Mouse (Mus musculus) heart, postnatal 36 days (tissue): ENCODE measurements around the gene Diablo. TPM values are rescaled to one million over a fixed set of nuclear protein-coding genes. Genes with fewer than 3 reads are reported as not detected.

Experiments used
- DNase-seq, 2 experiments: peaks; one replicate each; pipeline ENCODE4 v3.0.0; 2021 to 2022
- intact Hi-C: fragments of 180-260 bp; cut with DNase I; formaldehyde crosslinking; loops from one replicate; pipeline ENCODE4 v1.15.1; 2025
- microRNA-seq, 2 experiments: library from miRNA; unstranded; fragments of <30 nt; microRNA quantifications; one replicate each; pipeline ENCODE4 v1.2.0; 2021; ENCODE audit warnings: borderline number of aligned reads in 2 of 2
- total RNA-seq, 2 experiments: library from RNA; stranded (reverse); gene quantifications; 2 replicates each; pipeline ENCODE4 v1.2.3; 2021

The Diablo gene
- total RNA-seq, 2 experiments from 2014 or later, result 63.0 to 67.5 TPM

DNA sequence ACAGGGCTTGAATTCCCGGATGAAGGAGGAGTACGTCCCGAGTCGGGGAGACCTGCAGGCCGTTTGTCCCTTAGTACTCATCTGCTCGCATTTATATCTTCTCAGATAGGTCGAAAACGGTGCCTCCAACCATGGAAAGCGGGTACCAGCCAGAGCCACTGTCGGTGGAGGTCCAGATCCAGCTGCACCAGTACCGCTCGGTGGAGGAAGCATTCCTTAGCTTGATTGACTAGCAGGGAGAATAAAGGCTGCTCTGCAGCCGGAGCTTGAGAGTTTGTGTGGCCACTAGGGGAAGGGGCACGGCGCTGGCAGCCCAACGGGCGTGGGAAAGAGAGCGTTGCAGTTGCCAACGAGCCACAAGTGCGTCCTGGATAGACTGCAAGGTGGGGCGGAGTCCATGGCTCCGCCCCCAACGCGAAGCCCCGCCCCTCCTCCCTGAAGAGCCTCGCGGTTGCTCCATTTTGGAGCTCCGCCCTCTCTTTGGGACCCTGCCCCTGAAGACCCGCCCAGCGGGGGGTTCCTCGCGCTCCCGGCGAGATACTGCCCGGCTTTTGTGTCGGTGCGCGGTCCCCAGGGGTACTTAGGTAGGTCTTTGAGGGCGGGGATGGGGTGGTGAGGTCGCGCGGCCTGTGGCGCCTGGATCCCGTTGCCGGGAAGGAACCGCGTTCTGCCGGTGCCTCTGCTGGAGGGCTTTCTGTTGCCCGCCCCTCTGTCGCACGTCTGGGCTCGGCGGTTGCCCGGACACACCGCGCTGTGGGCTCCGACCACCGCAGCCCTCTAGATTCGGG, 15.8 kb downstream of the Diablo start:
- peak; percentile 72 to 78 for DNase-seq
- intact Hi-C loops, result no loop called here

DNA sequence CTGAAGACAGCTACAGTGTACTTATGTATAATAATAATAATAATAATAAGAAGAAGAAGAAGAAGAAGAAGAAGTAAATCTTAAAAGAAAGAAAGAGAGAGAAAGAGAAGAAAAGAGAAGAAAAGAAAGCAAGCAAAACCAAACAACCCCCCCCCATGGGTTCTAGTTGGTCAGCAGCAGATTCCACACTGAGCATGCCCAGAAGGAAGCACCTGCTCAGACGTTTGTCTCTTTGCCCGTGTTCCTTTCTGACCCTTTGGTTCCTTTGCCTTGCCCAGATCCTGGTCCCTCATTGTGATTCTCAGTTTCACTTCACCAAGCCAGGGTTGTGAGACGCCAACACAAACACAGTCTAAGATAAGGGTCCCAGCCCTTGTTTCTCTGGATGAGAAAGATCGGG, 22.0 kb downstream of the Diablo start:
- intact Hi-C loops, result no loop called here
- no peak for DNase-seq

DNA sequence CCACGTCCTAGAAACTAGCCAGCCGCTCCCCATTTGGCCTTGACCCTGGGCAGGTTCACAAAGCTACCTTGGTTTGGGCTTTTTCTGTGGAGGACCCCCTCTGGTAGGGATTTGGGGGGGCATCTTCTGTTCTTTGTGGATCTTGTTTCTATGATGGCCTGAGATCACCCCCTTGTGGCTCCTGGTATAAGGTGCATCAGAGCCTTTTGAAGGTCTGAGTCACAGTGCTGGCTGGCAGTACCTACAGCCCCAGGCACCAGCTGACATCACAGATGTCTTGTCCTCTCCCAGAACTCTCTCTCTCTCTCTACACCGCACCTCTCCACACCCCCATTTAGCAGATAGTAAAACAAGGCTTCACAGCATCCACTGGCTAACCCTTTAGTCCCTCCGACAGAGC, 24.3 kb downstream of the Diablo start:
- intact Hi-C loops, result loop anchor here (1.0 kb wide), 2 partner anchors 55 to 122 kb away; no protein-coding TSS in a partner anchor
- no peak for DNase-seq

DNA sequence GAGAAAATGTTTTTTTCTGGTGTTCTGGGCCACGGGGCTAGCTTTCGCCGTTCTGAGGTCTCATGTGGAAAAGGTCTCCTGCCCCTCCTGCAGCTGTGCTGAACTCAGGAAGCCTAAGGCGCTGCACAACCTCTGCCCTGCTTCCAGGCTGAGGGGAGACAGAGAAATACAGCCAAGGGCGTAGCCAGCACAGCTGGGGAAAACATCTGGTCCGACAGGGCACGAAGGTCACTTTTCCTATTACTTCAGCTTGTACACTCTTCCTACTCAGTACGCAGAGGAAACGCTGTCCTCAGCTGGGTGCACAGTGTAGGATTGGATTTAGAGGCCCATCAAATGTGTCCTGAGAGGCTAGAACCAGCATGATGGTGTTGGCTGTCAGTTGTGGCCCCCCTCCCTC, 34.0 kb downstream of the Diablo start:
- intact Hi-C loops, result no loop called here
- DNase-seq, result peak; percentile 47 to 52

DNA sequence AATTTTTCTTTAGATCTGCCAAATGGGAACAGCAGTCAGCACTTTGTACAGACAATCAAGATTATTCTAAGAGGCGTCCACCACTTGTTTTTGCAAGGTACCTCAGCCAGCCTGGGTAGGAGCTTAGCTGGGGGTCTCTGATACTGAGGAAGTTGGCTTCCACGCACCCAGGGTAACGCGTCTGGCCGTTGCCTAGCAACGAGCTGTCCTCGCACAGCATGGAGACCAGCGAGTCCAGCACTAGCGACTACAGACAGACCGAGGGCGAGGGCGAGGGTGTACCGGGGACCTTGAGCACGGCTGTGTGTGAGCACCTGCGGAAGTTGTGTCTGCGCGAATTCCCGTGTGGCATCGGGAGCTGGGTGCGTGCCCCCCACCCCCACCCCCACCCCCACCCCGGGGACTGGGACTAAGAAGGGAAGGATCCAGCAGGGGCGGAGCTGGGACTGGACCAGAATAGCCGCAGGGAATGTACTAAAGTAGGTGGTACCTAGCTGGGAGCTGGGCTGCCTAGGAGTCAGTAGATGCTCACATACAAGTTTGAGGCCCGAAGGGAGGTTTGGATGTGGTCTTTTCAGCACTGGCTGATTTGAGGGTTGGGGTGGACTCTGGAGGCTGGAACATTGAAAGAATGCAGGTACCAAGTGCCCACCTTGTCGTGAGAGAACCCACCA, 34.7 kb downstream of the Diablo start, which contains the start of the genes Lrrc43 and Il31:
Lrrc43 (plus strand) TSS at position 194 of the 674 bp plus-strand sequence.
Il31 (minus strand) TSS at position 378 of the 674 bp plus-strand sequence.
- no peak for DNase-seq
- intact Hi-C loops, result no loop called here

DNA sequence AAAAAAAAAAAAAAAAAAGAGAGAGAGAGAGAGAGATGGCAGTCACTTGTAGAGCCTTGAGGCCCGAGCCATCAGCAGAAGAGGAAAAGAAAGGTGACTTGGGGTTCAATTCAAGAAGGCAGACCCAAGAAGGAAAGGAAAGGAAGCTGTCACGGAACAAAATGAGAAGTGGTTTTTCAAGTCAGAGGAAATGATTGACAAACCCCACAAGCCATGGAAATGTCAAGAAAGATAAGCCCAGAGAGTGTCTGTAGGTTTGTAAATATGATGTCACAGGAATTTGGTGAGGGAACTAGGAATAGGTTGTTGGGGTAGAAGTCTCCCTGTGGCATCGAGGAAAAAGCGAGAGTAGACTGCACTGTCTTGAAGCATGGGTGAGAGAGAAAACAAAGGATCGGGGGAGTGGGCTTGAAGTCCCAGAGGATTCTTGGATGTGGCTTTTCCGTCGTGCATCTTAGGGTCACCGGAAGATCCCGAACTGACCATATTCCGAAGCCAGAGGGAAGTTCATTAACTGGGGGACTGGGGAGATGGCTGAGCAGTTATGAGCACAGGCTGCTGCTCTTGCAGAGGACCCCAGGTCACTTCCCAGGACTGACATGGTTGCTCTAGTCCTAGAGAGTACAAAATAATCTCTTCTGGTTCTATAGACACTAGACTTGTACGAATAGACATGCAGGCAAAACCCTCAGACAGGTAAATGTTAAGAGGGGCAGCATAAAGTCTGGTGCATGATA, 36.1 kb downstream of the Diablo start:
- DNase-seq, result no peak
- intact Hi-C loops, result no loop called here

DNA sequence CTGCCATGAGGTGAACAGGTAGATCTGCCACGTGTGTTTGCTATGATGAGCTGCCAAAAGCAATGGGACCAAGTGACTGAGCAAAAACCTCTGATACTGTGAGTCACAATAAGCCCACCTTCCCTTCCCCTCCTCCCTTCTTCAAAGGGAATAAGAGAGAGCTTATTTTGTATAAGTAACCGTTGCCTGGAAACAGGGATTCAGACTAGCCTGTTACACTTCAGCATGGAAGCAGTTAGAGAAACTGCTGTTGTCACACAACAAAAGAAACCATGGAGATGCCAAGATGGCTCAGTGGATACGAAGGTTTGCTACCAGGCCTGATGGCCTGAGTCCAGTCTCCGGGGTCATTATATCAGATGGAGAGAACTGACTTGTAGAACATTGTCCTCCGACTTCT, 50.2 kb downstream of the Diablo start:
- no peak for DNase-seq
- intact Hi-C loops, result no loop called here

DNA sequence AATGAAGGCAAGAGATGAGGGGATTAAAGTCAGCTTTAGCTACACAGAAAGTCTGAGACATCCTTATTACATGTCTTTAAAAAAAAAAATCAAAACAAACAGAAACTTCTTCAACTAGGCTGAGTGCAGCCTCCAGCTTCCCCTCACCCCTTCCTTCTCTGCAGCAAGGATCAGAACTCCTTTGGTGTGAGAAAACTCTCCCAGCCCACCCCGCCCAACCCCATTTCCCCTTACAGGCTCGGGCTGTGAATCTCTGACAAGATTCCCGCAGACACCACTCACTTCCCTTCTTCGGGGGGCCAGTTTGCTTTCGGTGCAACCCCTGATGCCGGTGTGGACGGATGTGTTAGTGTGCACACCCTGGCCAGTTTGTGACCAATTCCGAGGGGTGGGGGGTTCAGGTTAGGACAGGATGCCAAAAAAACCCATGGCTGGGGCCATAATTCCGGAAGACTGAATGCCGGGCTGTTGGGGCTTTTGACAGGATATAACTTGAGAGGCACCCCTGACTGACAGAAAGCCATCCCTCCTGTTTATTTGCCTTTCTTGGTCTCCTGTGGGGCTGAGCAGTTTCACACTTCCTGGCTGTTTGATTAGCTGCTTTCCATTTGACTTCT, 53.1 kb downstream of the Diablo start:
- intact Hi-C loops, result no loop called here
- DNase-seq, result no peak

DNA sequence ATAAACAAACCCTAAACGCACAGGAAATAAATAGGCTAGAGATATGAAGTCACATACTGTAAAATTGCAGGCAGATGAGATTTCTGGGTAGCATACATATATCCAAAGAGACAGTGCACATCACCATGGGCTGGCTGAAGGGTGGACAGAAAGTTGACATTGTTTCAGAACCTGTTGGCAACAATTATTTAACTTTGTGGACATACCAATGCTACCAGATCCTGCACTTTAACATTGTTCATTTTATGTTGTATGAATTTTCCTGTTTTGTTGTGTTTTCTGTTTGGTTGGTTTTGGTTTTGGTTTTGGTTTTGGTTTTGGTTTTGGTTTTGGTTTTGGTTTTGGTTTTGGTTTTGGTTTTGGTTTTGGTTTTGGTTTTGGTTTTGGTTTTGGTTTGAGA, 59.3 kb downstream of the Diablo start:
- no peak for DNase-seq
- intact Hi-C loops, result no loop called here

DNA sequence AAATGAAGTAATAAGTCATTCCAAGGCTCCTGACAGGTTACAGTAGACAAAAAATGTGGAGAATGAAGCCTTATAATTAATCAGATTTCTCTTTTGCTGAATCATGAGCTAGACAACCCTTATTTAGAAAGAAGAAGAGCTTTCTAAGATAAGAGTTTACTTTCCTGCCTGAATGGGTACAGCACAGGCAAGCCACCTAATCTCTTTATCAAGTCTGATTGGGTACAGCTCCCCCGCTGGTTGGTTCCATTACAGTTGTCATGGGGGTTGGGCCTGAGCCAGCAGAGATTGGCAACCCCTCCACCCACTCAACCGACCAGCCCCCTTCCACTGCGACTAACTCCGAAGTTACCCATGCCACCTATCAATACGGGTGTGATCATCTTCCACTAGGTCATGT, 62.6 kb downstream of the Diablo start:
- intact Hi-C loops, result no loop called here
- no peak for DNase-seq

Small RNA genes within 50 kb of the gene (microRNA-seq; reads per million reads assigned to microRNA genes)
- gene Mir7647, result 3.4 to 4.3 reads per million in 2 experiments

Other genes with a start within 250 kb of the Diablo start
- 10 to 100 TPM in 1 of 2 experiments, 1 to 10 TPM in 1; 7.1 to 12.3 TPM for gene Bcl7a, start 180.3 kb downstream of the Diablo start, total RNA-seq
- gene Mlxip, start 129.4 kb downstream of the Diablo start, total RNA-seq, result 10 to 100 TPM; 30.4 to 31.8 TPM
- gene Lrrc43, start 34.9 kb downstream of the Diablo start, total RNA-seq, result not detected
- not detected for gene Il31, start 34.7 kb downstream of the Diablo start, total RNA-seq
- gene B3gnt4, start 13.7 kb downstream of the Diablo start, total RNA-seq, result not detected
- gene Gm49027, start 1.3 kb upstream of the Diablo start, total RNA-seq, result not detected
- 10 to 100 TPM; 31.1 to 44.9 TPM for gene Vps33a, start 48.9 kb upstream of the Diablo start, total RNA-seq
- gene Clip1, start 160.4 kb upstream of the Diablo start, total RNA-seq, result 100 to 1,000 TPM; 164 to 217 TPM
- gene Zcchc8, start 196.9 kb upstream of the Diablo start, total RNA-seq, result 10 to 100 TPM; 22.6 to 25.0 TPM
- gene Rsrc2, start 225.2 kb upstream of the Diablo start, total RNA-seq, result 10 to 100 TPM; 45.1 to 48.1 TPM
- under 1 TPM; 0.19 to 0.78 TPM for gene Kntc1, start 225.5 kb upstream of the Diablo start, total RNA-seq